Mouse (Mus musculus) CH12.LX (cell line): ENCODE measurements around the gene Mcf2l. TPM values are rescaled to one million over a fixed set of nuclear protein-coding genes. Genes with fewer than 3 reads are reported as not detected.

Experiments used
- DNase-seq: peaks from one replicate; pipeline ENCODE4 v3.0.0-alpha.2; 2013; ENCODE audit errors: extremely low read depth
- H3K27ac ChIP-seq: 2 replicates; pipeline ENCODE4 v1.5.1; 2012; ENCODE audit warnings: low read depth, mild to moderate bottlenecking, control low read depth, moderate library complexity; ENCODE audit not compliant: insufficient read depth
- H3K27me3 ChIP-seq: replicated peaks from 2 replicates; pipeline ENCODE3; 2012; ENCODE audit warnings: inconsistent platforms
- H3K36me3 ChIP-seq, 2 experiments: replicated peaks in 1 of 2; 2 replicates each; pipeline versions ENCODE3 to v1.6.1; 2012; ENCODE audit warnings: inconsistent platforms in 1 of 2, low read length in 1 of 2, mild to moderate bottlenecking in 1 of 2, mixed read lengths in 1 of 2, moderate library complexity in 1 of 2; ENCODE audit not compliant: control insufficient read depth in 1 of 2, insufficient read depth in 1 of 2
- H3K4me1 ChIP-seq, 2 experiments: 2 replicates each; pipeline ENCODE4 v1.6.1; 2012; ENCODE audit warnings: inconsistent platforms in 1 of 2, moderate library complexity in 1 of 2; ENCODE audit not compliant: insufficient read depth in 2 of 2, control insufficient read depth in 1 of 2
- H3K4me2 ChIP-seq: 2 replicates; pipeline ENCODE4 v1.6.1; 2012; ENCODE audit warnings: low read depth, mild to moderate bottlenecking, control low read depth; ENCODE audit not compliant: poor library complexity, insufficient read depth, severe bottlenecking
- H3K4me3 ChIP-seq, 3 experiments: fragments of 150-350 bp in 1 of 3; sonication (generic) in 1 of 3; replicated peaks in 1 of 3; 2 replicates each; pipeline versions ENCODE3 to v1.5.1; 2011 to 2012; ENCODE audit warnings: low read depth in 2 of 3, low read length in 2 of 3, mild to moderate bottlenecking in 2 of 3, moderate library complexity in 2 of 3, control low read depth in 1 of 3, improper control_type of control experiment in 1 of 3, inconsistent platforms in 1 of 3, mixed read lengths in 1 of 3; ENCODE audit not compliant: poor library complexity in 1 of 3
- H3K79me2 ChIP-seq: replicated peaks from 2 replicates; pipeline ENCODE4 v1.6.1; 2012; ENCODE audit warnings: mild to moderate bottlenecking, moderate library complexity; ENCODE audit not compliant: control insufficient read depth, poor library complexity, insufficient read depth, severe bottlenecking; ENCODE audit errors: extremely low read depth
- H3K9ac ChIP-seq: 2 replicates; pipeline ENCODE4 v1.6.1; 2012; ENCODE audit warnings: low read depth, mild to moderate bottlenecking, control low read depth, moderate library complexity; ENCODE audit not compliant: insufficient read depth
- H3K9me3 ChIP-seq: replicated peaks from 2 replicates; pipeline ENCODE3; 2012; ENCODE audit warnings: low read length, inconsistent platforms, mixed read lengths
- BHLHE40 ChIP-seq: IDR thresholded peaks from 2 replicates; pipeline ENCODE4 v1.6.1; 2011; ENCODE audit warnings: mild to moderate bottlenecking, low read depth, low read length, improper control_type of control experiment
- CHD2 ChIP-seq: IDR thresholded peaks from 2 replicates; pipeline ENCODE4 v1.6.1; 2011; ENCODE audit warnings: low read length, improper control_type of control experiment
- EP300 ChIP-seq: IDR thresholded peaks from 2 replicates; pipeline ENCODE4 v1.6.1; 2011; ENCODE audit warnings: low read length, improper control_type of control experiment
- ETS1 ChIP-seq: conservative IDR thresholded peaks from 2 replicates; pipeline ENCODE4 v1.6.1; 2012; ENCODE audit warnings: low read depth, mild to moderate bottlenecking, inconsistent platforms, low read length, improper control_type of control experiment, moderate library complexity
- GABPA ChIP-seq: IDR thresholded peaks from 2 replicates; pipeline ENCODE4 v1.6.1; 2012; ENCODE audit warnings: low read depth, low read length, improper control_type of control experiment, inconsistent platforms; ENCODE audit not compliant: insufficient replicate concordance
- HCFC1 ChIP-seq: IDR thresholded peaks from 2 replicates; pipeline ENCODE4 v1.6.1; 2012; ENCODE audit warnings: low read depth, mild to moderate bottlenecking, inconsistent platforms, low read length, improper control_type of control experiment
- IRF4 ChIP-seq: IDR thresholded peaks from 2 replicates; pipeline ENCODE4 v1.6.1; 2014; ENCODE audit warnings: low read depth, mild to moderate bottlenecking, inconsistent platforms, low read length, improper control_type of control experiment
- KAT2A ChIP-seq: IDR thresholded peaks from 2 replicates; pipeline ENCODE4 v1.6.1; 2012; ENCODE audit warnings: low read length, improper control_type of control experiment, inconsistent platforms; ENCODE audit not compliant: insufficient replicate concordance
- MAFK ChIP-seq: IDR thresholded peaks from 2 replicates; pipeline ENCODE4 v1.6.1; 2011; ENCODE audit warnings: low read length, improper control_type of control experiment; ENCODE audit not compliant: insufficient replicate concordance
- NELFE ChIP-seq: IDR thresholded peaks from 2 replicates; pipeline ENCODE4 v1.6.1; 2011; ENCODE audit warnings: low read depth, low read length, improper control_type of control experiment
- PAX5 ChIP-seq: IDR thresholded peaks from 2 replicates; pipeline ENCODE4 v1.6.1; 2012; ENCODE audit warnings: low read length, inconsistent platforms, mixed read lengths
- POLR2A ChIP-seq: IDR thresholded peaks from 2 replicates; pipeline ENCODE4 v1.6.1; 2011; ENCODE audit warnings: low read depth, mild to moderate bottlenecking, improper control_type of control experiment, low read length
- POLR2AphosphoS2 ChIP-seq: IDR thresholded peaks from 2 replicates; pipeline ENCODE4 v1.6.1; 2011; ENCODE audit warnings: low read depth, low read length, improper control_type of control experiment
- RAD21 ChIP-seq: IDR thresholded peaks from 2 replicates; pipeline ENCODE4 v1.6.1; 2011; ENCODE audit warnings: low read depth, mild to moderate bottlenecking, low read length, improper control_type of control experiment, moderate library complexity
- RCOR1 ChIP-seq: conservative IDR thresholded peaks from 2 replicates; pipeline ENCODE4 v1.6.1; 2012; ENCODE audit warnings: low read depth, mild to moderate bottlenecking, inconsistent platforms, low read length, improper control_type of control experiment
- TCF12 ChIP-seq: IDR thresholded peaks from 2 replicates; pipeline ENCODE4 v1.6.1; 2014; ENCODE audit warnings: low read depth, mild to moderate bottlenecking, inconsistent platforms, low read length, improper control_type of control experiment
- USF2 ChIP-seq: conservative IDR thresholded peaks from 2 replicates; pipeline ENCODE4 v1.6.1; 2011; ENCODE audit warnings: low read depth, low read length, improper control_type of control experiment
- ZKSCAN1 ChIP-seq: IDR thresholded peaks from 2 replicates; pipeline ENCODE4 v1.6.1; 2012; ENCODE audit warnings: low read depth, inconsistent platforms, low read length, improper control_type of control experiment, borderline replicate concordance
- ZMIZ1 ChIP-seq: IDR thresholded peaks from 2 replicates; pipeline ENCODE4 v1.6.1; 2012; ENCODE audit warnings: low read depth, mild to moderate bottlenecking, inconsistent platforms, low read length, improper control_type of control experiment
- dilution Hi-C: fragments of 300-500 bp; cut with MboI; formaldehyde crosslinking; loops from 2 replicates; pipeline ENCODE4 v1.14.3; 2020; ENCODE audit warnings: low sequenced_read_pairs; ENCODE audit not compliant: extremely low pct_unique_long_range_greater_than_20kb, extremely low pct_ligation_motif_present
- in situ Hi-C: fragments of 300-500 bp; cut with MboI; formaldehyde crosslinking; loops from 3 replicates; pipeline ENCODE4 v1.14.3; 2019; ENCODE audit warnings: low sequenced_read_pairs, low pct_ligation_motif_present, low pct_unique_long_range_greater_than_20kb, mixed read lengths
- polyA plus RNA-seq: library from polyadenylated mRNA; unstranded; fragments of >175 nt; gene quantifications from 2 replicates; pipeline ENCODE4 v1.2.1, GENCODE M21; 2012; ENCODE audit warnings: low read depth; ENCODE audit not compliant: insufficient read length
- total RNA-seq, 2 experiments: library from RNA; depleted of rRNA; stranded (reverse); fragments of 300-350 nt in 1 of 2; fragments of >200 nt in 1 of 2; gene quantifications; 2 replicates each; pipeline ENCODE4 v1.2.3; 2012 to 2014

The Mcf2l gene
- total and polyA plus RNA-seq, 3 experiments, result not detected

- no peak for DNase-seq
- H3K79me2 ChIP-seq, result no peaks in the 10 kb centered on the region
- in situ Hi-C loops, result no loop called here
- H3K9me3 ChIP-seq, result no peaks in the 10 kb centered on the region
- H3K4me3 ChIP-seq, result no peak overlapping the region
- H3K4me2 ChIP-seq, result no peak overlapping the region
- no peak overlapping the region for H3K9ac ChIP-seq
- TF ChIP-seq USF2 (no peak), GABPA (no peak), RCOR1 (no peak)
- no peak overlapping the region for H3K27ac ChIP-seq
- dilution Hi-C loops, result no loop called here
- no peaks in the 10 kb centered on the region for H3K36me3 ChIP-seq
- H3K4me1 ChIP-seq, result no peaks in the 10 kb centered on the region
- H3K27me3 ChIP-seq, result peaks cover 96% of the 10 kb centered on the region
These were observed 48.4 kb upstream of the Mcf2l start for GRCm38 (mm10) chr8:12825236-12825635.

DNA sequence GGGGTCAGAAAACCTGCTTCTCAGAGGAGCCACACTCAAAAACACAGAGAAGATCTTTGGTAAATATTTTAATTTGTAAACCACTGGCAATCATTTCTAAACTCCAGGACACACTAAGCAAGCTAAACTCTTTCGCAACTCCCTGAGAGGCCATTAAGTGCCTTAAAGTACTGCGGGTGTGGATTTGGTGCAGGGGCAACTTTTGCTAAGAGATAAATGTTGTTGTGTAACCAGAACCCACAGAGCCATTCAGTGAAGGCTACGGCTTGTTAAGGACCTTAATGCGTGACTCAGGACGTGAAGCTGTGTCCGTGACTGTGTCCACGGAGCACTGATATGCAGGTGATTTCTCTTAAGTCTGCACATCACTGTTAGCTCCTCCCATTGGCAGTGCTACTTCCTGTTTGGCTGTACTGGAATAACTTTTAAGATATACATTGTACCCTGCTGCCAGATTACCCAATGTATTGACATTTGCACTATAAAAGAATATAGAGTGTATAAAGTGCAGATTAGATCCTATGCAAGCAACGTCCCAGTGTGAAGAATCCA is 47.8 kb upstream of the Mcf2l start:
- dilution Hi-C loops, result no loop called here
- no peak for TF ChIP-seq EP300
- no peak for TF ChIP-seq POLR2AphosphoS2
- no peak for TF ChIP-seq ZMIZ1
- TF ChIP-seq MAFK, result no peak
- no peak for TF ChIP-seq PAX5
- TF ChIP-seq HCFC1, result no peak
- no peak for TF ChIP-seq ETS1
- no peak for TF ChIP-seq CHD2
- TF ChIP-seq KAT2A, result no peak
- no peak for TF ChIP-seq TCF12
- no peak for TF ChIP-seq NELFE
- TF ChIP-seq ZKSCAN1, result no peak
- no peak for TF ChIP-seq POLR2A
- TF ChIP-seq RAD21, result no peak
- no peak for TF ChIP-seq IRF4
- TF ChIP-seq BHLHE40, result no peak
- TF ChIP-seq USF2, result no peak
- TF ChIP-seq, all 38 proteins: peak for 0
- Histone ChIP-seq H3K36me3 (no peaks in the 10 kb centered on the region), H3K4me3 (no peak overlapping the region), H3K9ac (no peak overlapping the region), H3K79me2 (no peaks in the 10 kb centered on the region), H3K27me3 (peaks cover 98% of the 10 kb centered on the region), H3K27ac (no peak overlapping the region), H3K9me3 (no peaks in the 10 kb centered on the region), H3K4me2 (no peak overlapping the region), H3K4me1 (no peaks in the 10 kb centered on the region)
- DNase-seq, result no peak
- in situ Hi-C loops, result no loop called here
